Mouse (Mus musculus) right cerebral cortex, adult 2 months (tissue): ENCODE results near the gene Ythdf2.

Source experiments
- DNase-seq, 2 experiments: peaks; one replicate each; pipeline ENCODE4 v3.0.0; 2021 to 2022; ENCODE audit warnings: low spot score in 2 of 2

Ythdf2 gene

DNA sequence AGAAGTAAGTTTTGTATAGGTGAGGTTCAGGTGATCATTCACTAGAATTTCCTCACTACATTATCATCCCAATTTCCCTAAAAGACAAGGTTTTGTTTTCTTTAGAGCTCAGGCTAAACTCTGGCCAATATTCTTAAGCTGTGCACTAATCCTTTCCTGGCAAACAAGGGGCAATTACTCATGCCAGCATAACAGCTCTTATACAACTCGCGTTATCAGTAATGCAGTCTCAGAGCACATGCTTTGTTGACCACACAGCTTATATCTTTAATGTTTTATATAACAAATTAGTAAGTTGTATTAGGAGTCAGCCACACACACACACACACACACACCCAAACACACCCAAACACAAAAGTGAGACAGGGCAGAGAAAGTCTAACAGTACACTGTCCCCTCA lies 1.8 kb downstream of the Ythdf2 start:
- DNase-seq: no peak

DNA sequence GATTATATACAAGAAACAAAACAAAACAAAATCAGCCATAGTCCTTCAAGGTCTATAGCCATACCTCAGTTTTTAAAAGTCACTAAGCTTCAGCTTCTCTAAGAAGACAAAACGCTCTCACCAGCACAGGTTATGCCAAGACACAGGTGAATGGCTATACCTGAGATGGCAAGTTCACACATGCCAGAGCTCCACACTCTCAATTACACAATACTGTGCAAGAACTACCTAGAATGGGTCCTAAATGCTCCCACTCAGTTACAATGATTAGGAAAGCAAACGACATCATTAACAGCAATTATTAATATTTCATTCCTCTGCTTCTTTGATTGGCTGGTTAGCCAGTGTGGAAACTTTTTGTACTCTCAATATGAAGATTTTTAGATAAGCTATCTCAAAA lies 2.8 kb downstream of the Ythdf2 start:
- DNase-seq: no peak

DNA sequence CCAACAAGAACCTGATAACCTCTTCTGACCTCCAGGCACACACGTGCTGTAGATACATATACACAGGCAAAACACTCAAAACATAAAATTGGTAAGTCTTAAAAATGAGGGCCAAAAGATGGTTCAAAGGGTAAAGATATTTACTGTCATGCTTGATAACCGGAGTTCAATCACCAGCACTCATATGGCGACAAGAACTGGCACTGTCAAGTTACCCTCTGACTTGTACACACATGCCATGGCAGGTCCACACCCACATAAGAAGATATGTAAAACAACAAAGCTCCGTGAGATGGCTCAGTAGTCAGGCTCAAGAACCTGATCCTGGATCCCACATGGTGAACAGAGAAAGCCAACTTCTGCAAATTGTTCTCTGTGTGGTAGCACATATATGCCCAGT lies 4.8 kb downstream of the Ythdf2 start:
- DNase-seq: no peak

DNA sequence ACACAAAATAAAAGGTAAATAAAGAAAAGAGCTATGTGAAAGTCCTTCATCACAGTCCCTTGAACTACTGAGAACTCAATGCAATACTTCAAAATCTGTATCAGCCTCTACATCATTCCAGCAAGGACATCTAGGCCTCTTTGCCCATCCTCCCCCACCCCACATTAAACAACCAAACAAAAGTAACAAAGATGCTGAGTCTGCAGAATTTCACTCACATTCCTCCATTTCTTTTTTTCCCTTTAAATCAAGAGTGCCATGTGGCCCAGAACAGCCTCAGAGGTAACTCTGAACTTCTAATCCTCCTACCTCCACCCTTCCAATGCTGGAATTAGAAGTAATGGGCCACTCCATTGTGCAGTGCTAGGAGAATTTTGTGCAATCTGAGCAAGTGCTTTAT lies 13.3 kb downstream of the Ythdf2 start:
- no peak for DNase-seq

DNA sequence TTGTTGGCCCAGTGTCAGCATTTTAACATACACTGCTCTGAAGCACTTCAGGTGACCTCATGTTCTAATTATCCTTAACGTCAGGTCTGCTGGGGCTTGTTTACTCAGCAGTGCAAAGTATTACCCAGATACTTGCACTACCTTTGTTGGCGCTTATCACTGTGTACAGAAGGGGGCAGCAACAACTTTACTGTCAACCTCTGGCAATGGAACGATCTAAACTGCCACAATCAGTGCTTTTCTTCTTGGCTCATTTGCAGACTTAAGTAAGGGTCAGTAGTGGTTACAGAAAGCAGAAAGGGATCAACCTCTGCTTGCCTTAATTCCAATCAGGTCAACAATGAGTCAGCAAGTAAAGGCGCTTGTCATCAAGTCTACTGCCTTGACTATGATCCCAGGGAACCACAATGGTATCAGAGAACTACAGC lies 13.8 kb downstream of the Ythdf2 start:
- no peak for DNase-seq

DNA sequence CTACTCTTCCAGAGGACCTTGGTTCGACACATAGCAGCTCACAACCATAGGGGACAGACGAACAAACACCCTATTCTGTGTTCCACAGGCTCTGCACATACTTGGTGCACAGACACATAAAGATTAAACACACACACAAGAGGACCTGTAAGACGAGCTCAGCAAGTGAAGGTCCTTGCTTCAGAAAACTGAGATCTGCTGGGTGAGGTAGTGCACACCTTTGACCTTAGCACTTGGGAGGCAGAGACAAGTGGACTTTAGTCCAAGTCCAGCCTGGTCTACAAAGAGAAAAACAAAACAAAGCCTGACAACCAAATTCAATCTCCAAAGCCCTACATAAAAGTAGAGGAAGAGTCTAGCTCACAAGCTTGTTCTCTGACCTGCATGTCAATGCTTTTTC lies 17.1 kb downstream of the Ythdf2 start:
- DNase-seq: no peak

DNA sequence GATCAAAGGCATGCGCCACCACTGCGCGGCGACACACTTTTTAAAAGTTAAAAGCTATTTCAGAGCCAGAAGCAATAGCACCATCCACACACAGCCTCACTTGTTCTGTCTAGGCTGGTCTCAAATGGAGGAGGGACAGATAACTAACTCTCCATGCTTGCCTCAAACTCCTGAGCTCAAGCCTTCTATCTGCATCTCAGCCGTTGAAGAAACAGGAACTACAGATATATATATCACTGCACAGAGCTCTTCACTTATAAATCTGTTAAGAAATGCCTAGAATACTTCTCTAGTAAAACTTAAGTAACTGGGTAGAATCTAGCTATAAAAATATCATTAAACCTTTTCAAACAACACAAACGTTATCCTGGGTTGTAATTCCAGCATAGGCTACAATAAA lies 17.7 kb downstream of the Ythdf2 start:
- DNase-seq: no peak

DNA sequence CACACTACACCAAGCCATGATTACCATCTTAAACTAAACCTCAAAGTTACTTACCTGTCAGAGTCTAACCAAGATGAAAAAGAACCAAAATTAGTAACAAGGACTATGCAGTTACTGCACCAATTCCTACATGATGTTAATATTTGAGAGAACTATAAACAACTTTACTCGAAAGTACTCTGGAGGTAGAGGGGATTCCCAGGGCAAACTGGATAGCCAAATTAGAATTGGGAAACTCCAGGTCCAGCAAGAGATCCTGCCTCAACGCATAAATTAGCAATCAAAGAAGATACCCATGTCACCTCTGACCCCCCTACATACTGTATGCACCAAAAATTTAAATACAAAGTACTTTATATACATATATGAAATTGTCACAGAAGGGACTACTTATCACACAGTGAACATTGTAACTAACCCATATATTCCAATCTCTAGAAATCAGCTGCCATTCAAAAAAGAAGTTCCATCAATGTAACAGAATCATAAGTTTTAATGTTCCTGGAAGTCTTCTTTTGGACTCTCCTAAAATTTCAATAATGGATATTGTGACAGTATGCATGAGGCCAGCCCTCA lies 24.2 kb downstream of the Ythdf2 start:
- no peak for DNase-seq

DNA sequence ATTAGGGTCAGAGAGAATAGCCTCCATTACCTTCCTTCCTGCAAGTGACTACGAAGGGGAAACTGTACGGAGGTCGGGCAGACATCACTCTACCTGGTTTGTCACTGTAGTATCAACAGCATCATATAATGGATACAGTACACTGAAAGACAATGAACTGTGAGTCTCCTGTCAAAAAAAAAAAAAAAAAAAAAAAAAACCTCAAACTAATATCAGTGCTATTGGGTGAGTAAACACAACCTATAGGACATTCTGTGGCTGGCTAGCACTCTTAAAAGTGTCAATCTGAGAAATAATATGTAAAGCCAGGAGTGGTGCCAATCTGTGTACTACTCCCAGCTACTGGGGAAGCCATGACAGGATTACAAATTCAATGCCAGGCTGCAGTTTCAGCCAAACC lies 28.9 kb downstream of the Ythdf2 start:
- DNase-seq: no peak

DNA sequence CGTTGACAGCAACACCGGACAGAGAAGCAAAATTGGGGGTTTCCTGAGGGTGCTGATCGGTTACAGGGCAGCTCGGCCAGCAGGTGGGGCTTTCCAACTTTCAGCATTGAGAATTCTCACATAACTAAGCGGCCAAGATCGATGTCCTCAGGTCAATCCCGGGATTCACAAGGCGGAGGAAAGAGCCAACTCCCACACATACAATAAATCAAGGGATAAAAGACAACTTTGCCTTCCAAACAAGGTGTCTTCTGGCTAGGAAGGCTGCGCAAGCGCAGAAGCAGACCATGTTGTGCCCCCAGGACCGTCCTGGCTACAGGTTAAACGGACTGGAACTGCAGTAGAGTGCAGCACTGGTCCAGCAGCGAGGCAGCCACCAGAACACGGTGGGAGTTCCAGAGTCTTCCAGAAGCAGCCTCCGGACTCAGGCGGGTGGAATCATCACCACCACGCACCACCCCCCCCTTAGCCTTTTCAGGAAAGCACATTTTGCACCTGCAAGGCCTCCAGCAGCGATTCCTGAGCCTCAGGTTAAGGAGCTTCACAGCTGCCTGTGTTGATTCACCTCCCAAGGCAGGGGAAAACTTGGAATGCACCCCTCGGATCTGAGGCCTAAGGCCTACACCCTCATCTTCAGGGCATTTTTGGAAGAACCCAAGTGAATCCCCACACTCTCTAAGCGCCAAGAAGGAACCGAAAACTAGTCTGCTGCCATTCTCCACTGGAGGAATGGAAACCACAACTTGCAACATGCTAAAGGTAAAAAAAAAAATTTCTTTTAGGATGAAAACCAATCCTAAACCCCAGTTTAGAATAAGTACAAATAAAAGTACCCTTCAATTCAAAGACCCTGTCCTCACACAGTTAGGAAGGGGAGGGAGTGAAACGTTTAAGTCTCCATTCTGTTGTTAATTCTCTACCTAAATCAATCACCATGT lies 30.1 kb downstream of the Ythdf2 start:
- no peak for DNase-seq

DNA sequence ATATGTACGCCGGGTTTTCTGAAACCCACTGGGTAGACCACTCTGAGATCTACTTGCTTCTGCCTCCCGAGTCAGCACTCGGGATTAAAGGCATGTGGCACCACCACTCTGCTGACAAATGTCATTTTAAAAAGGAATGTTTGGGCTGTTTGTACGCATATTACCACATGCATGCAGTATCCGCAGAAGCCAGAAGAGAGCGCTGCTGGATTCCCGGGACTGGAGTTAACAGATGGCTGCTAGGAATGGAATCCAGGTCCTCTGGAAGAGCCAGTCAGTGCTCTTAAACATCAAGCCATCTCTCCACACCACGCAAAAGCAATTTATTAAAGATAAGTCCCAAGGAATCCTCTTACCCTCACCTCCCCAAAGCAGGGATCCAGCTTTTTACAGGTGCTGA lies 31.4 kb downstream of the Ythdf2 start:
- DNase-seq: peak in 1 of 2 experiments; percentile 41

DNA sequence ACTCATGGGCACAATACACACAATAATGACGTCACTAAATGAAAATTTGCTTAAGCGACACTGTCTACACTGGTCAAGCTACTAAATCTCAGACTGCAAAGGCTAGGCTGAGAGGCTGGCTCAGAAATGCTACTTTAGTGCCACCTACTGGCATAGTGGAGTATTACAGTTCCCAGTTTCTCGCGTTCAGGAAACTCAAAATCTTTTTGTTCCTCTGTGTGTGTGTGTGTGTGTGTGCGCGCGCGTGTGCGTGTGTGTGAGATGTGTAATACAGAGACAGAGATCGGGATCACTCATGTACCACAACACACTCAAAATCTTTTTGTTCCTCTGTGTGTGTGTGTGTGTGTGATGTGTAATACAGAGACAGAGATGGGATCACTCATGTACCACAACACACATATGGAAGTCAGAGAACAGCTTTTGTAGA lies 33.5 kb downstream of the Ythdf2 start:
- peak; percentile 71 to 86 for DNase-seq

DNA sequence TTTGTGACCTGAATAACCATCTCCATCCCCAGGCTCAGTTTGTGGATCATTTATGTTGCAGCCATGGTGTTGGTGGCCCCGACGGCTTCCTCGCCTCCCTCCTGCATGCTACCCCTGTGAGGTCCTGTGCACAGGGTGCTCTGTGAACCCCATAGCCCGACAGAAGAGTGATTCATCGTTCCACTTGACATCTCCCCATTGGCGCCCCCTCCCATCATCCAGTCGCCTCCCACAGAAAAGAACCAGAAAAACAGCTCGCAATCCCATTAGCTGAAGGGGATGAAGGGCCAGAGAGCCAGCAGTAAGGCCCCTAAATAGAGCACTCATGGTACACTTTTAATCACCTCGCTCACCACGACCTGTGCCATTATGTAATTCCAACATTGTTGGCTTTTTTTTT lies 35.6 kb downstream of the Ythdf2 start:
- no peak for DNase-seq

DNA sequence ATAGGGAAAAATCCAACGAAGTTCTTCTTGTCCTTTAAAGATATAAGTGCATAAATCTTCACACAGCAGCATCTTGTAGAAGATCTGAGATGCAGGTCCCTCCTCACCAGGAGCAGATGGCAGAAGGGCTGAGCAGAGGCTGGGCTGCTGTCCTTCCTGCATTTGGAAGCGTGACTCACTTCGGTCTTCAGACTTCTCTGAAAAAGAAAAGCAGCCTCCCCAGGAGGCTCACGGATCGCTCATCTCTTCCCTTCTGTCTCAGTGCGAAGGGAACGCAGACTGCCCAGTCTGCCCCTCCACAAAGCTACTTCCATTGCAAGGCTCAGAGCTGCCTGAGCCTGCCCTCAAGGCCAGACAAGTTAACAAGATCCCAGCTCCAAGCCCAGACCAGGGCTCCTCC lies 41.2 kb downstream of the Ythdf2 start:
- DNase-seq: peak; percentile 67 to 69

DNA sequence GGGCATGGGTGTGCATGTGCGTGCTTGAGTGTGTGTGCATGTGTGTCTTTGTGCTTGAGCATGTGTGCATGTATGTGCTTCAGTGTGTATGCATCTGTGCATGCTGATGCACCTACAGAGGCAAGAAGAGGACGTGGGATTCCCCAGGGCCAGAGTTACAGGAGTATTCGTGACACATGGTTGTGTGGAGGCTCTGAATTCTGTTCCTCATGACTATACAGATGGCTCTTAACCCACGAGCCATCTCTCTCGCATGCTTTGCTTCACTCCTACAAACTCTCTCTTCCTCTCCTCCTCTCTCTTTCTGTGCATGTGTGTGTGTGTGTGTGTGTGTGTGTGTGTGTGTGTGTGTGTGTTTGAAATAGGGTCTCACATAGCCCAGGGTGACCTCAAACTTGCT lies 42.3 kb downstream of the Ythdf2 start:
- no peak for DNase-seq

DNA sequence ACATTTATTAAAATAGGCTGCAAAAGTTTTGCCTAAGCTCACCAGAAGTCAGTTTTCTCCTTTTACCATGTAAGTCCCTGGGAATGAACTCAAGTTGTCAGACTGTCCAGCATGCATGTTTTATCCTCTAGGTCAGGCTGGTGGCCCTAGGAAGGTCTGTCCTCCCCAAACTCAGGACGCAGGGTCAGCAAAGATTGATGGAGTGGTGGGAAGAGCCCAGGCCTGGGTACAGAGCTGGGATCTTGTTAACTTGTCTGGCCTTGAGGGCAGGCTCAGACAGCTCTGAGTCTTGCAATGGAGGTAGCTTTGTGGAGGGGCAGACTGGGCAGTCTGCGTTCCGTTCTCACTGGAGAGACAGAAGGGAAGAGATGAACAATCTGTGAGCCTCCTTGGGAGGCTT lies 42.8 kb downstream of the Ythdf2 start:
- no peak for DNase-seq

DNA sequence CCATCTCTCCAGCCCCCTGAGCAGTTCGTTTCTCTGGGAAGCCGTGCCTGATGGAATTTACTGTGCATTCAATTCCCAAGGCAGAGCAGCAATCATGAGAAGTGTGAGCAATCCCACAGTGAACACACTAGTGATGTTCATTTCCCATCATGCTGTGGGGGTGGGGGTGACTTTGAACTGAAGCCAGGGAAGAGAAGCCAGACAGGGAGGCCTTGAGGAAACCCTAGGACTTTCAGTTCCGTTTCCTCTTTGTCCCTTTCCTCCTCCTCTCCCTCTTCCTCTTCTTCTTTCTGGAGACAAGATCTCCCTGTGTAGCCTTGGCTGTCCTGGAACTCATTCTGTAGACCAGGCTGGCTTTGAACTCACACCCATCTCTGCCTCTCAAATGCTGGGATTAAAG lies 44.7 kb downstream of the Ythdf2 start:
- no peak for DNase-seq

DNA sequence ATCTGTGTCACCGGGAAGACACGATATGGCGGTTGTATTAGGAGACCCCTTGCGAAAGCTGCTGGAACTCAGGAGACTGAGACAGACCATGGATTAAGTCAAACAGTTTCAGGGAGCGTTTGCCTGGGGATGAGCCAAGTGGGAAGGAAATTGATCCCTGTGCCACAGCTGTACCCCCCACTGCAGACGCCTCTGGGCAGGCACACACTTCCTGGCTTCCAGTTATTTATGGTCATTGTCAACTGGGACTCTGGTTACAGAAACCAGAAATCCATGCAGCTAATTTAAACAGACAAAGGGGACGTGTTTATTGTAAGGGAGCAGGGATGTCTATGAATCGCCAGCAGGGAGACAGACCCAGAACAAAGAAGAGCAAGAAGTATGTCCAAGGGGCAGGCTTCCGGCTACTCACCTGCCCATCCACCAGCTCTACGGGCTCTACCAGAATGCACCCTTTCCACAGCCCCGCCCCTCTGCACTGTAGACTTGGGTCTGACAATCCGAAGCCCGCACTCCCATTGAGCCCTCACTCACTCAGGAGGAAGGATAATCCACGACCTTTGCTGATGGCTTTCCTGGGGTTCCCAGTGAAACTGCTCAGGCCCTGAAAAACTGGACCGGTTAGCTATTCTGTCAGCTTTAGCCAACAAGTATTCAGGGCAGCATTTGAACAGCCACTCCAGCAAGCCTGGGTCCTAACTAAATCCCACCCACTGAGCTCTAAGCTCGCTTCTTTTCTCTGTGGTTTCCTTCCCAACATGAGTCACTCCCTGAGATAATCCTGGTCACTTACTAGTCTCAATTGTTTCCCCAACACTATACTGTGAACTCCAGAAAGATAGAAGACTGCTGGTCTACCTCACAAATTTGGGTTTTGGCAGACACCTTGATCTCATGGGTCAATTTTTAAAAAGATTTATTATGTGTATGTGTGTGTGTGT lies 45.5 kb downstream of the Ythdf2 start:
- DNase-seq: no peak

DNA sequence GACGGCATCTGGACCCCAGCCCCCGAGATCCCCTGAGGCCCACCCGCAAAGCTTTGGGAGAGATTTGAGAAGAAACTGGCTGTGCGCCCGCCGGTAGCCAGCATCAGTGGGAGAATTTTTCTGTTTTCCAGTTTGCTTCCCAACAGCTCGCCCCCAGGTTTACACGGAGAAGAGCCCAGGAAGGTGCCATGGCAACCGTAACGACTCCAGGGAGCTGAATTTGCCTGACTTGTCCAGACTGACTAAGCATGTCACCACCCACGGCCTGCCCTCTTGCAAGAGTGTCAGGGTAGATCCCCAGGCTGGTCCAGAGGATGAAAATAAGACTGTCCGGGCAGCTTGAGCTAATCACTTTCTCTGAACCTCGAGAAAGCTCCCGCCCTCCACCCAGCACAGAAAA lies 46.4 kb downstream of the Ythdf2 start:
- peak; percentile 60 to 63 for DNase-seq

DNA sequence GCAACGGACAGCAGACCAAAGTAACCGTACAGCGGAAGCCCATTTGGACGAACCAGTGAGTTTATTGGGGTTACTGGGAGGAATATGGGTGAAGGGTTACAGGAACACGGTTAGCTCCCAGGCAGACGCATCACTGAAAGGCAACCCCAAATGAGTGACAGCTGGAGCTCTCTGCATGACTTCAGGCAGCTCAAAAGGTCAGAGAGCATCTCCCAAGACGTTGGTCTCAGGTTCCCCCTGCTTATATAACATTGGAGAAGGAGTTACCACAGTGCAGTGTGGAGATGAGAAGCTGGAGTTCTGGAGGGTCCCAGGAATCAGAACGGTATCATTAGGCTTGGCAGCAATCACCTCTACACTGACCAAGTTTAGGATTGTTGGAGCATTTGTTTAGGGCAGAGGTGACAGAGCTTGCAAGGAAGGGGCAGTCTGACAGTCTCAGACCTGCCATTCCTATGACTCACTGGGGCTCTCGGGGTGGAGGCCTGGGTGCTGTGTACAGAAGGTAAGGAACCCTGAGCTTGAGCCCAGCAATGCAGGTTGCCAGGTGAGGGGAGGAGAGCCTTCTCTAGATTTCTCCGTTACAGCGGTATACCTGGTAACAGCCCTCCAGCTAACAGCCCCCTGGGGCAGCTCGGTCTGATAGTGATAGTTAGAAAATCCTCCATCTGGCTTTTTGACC lies 55.0 kb downstream of the Ythdf2 start:
- DNase-seq: no peak

DNA sequence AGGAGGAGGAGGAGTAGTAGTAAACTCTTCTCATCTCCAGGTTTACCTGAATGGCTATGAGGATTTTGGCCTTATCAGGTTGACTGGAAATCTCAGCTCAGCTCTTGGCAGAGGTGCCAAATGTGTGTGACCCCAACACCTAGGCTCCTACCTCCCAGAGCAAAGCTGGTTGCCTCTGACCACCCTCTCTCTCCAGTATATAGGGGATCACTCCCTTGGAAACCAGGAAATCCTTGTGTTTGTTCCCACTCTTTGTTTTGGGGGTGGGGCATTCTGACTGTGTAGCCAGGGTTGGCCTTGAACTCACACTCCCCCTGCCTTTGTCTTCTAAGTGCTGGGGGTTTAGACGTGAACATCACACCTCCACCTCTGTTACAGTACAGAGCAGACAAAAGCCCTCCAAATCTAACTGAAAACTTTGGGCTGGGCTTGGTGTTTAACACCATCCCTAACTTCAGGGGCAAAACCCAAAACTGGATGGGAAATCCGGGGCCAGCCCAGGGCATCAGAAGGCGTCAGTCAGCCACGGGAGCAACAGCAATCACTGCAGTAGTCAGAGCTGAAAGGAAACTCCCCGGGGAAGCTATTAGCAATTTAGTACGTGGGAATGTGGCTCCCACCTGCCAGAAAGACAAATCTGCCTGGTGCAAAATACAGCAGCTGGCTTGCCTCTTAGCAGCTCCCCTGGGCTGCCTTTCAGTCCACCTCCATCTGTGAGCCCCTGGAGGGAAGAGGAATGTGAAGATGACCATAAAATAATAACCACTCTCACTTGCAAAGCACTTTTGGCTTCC lies 57.0 kb downstream of the Ythdf2 start:
- DNase-seq: peak; percentile 36 to 40
